Mouse (Mus musculus) liver (tissue): ENCODE results near the gene 2210408I21Rik.
"Not testable (repeated sequence)": the region's sequence is repeated elsewhere in the genome, so short reads cannot be mapped to it uniquely, and the experiment has no call there.

ENCODE experiments used
- DNase-seq: peaks from one replicate; pipeline ENCODE4 v3.0.0-alpha.2; 2020; ENCODE audit warnings: mixed read lengths

The 2210408I21Rik gene

DNA sequence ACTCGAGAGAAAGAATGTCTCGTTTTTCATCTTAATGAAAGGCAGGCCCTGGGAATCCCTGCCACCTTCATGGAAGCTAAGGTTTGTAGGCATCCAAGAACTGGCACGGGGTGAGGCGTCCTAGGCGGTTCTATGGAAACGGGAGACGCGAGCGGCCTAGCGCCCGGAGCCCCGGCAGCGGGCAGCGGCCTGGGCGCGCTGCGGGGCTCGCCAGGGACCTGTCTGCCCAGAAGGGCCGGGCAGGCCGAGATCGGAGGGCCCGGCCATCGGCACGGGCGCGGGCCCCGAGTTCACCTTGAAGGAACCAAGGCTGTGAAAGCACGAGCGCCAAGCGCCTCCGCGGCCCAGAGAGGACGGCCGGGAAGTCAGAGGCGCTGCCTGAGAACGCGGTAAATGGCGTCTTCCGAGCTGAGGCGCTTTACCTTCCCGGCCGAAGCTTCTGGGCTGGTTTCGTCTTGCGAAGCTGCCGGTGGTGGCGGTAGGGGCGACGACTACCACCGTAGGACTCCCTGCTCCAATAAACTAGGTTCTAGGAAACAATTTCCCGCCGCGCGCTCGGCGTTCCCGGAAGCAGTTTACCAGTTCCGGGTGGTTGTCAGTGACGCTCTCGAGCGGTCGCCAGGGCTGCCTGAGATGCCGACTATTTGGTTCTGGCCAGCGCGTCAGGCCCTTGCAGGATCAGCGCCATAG lies at the start of gene 2210408I21Rik, which contains the start of gene Slf1:
Gene 2210408I21Rik (plus strand): TSS at position 610 of the 690 bp plus-strand sequence.
Gene Slf1 (minus strand): TSS at position 543 of the 690 bp plus-strand sequence.
- DNase-seq: peak; percentile 88

DNA sequence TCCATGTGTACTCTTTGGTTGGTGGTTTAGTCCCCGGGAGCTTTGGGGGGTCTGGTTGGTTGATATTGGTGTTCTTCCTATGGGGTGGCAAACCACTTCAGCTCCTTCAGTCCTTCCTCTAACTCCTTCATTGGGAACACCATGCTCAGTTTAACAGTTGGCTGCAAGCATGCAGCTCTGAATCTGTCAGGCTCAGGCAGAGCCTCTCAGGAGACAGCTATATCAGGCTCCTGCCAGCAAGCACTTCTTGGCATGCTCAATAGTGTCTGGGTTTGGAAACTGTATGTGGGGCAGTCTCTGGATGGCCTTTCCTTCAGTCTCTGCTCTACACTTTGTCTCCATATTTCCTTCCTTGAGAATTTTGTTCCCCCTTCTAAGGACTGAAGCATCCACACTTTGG lies 42.5 kb upstream of the 2210408I21Rik start:
- not testable (repeated sequence) for DNase-seq

DNA sequence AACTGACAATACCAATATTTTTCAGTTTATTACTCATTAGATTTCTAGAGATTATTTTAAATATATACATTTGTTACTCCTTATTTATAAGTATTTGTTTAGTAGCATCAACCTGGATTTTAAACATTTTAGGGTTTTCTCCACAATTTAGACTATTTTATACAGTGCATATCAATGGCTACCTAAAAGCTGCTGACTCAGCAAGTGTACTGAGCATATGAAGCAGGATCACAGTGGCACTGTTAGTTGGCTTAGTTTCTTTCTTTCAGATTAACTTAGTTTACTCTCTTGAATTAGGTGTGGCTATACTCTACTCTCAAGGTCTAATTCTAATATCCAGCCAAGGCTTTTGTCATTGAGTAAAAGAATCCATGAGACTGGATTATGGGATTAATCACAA lies 27.6 kb upstream of the 2210408I21Rik start:
- no peak for DNase-seq

DNA sequence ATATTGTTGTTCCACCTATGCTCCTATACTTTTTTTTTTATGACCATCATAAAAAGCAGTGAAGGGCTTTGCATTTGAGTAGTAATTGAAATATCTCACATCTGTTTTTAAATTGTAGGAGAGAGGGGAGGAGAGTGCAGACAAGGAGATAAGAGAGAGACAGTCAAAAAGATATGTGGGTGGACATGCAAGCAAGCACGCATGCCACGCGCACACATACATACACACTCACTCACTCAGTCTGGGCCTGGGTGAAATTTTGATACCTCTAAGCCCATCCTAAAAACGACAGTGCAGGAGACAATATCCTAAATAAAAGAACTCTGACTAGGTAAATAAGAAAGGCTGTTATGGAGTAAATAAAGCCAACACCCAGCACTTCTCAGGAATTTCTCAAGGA lies 16.6 kb upstream of the 2210408I21Rik start:
- DNase-seq: no peak

DNA sequence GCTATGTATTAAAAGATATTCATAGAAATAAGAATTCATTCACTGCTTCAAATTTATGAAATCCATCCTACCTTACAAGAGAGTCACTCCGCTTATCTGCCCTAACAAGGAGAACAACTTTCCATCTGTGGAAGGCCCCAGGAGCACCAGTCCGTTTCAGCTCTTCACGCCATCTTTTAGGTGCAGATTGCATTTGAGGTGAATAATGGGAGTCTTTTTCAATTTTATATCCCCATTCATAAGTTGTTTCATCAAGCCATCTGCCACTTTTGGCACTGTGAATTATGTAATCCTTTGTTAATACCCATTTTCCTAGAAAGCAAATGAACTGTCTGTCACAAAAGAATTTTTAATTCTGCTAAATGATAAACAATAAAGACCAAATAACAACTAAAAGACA lies 10.2 kb upstream of the 2210408I21Rik start:
- no peak for DNase-seq

DNA sequence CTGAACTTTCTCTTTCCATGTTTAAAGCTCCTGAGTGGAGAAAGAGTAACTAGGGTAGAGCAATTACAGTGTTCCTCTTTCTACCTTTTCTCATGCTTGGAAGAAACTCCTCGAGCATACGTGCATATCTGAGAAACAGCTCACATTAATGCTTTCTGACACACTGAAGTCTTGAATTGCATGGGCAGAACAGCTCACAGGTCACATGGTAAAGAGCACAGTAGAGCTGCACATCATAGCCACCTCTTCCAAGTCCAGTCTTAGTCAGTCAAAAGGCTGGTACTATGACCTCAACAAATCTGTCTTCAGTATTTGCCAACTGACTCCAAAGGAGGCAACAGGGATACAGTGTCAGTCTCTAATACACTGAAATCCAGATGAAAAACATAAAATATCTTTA lies 7.1 kb upstream of the 2210408I21Rik start:
- no peak for DNase-seq

DNA sequence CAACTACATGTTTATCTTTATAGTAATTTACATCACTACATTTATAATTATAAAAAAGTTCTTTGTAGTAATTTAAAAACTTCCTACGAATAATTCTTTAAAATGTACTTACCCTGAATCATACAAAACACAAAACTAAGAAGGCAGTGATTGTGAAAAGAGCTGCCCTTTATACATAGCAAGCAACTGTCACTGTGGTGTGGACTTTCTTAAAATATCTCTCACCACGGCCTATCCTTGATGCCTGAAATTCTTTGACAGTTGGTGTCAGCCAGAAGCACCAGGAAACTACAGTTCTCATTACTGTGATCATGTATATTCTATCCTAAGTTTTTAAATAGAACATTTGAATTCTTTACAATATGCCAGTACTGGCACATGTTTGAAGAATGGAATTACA lies 4.2 kb upstream of the 2210408I21Rik start:
- DNase-seq: no peak

DNA sequence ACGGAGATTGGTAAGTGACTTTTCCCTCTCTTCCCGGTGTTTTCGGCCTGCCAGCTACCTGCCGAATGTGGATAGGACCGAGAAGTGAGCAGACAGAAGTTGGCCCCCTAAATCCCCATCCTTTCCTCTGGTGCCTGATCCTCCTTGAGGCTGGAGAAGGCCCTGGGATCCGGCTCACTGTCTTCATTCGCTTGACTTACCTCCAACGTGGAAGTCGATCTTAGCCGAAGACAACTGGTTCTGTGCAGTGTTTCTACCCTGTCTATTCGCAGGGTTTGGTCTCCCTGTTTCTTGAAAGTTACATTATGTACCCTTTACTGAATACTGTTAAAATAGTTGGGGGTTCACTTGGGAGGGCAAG lies 261 bp downstream of the 2210408I21Rik start:
- DNase-seq: no peak

DNA sequence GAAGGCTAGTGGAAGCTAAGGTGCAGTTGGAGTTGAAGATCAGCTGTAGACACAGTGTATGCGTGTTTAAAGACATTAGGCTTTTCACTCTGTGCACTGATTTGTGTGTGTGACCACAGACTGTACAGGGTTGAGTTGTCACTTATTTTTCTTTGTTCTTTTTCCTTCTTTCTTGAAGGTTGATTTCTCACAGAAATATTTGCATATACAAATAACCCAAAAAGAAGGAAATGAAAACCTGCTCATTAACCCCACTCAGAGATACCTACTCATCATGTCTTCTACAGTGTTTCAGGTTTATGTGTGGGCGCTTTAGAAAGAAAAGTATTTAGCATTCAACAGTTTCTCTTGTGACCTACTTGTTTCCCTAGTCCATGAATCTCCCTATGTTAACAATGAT lies 5.5 kb downstream of the 2210408I21Rik start:
- no peak for DNase-seq

DNA sequence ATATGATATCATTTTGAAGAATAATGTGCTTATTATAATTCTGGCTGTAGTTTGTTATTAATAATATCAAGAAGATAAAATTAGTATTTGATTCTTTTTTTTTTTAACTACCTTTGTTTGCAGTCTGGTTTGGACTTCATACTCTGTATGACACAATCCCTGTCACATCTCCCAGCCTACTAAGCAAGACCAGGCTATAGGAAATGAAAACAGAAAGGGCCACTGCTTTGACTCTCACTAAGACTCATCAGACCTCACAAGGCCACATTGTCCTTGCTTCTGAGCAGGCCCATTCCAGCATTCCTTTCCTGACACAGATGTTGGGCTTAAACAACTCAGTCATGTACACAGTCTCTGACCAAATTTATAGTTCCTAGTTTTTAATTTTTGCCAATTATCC lies 42.6 kb downstream of the 2210408I21Rik start:
- no peak for DNase-seq

DNA sequence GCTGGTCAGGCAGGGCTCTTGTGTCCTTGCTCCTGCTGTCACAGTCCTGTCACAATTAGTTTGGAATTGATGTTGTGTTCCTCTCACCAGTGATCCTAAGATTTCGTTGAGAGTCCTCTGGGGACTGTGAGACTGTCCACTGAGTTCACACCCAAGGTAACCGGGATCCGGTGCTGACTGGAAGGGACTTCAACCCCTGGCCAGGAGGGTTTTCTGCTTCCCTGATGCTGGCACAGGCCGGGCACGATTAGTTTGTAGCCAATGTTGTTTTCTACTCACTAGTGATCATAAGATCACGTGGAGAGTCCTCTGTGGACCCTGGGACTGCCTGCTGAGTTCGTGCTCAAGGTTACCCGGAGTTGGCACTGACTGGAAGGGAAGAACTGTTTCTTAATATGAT lies 55.3 kb downstream of the 2210408I21Rik start:
- DNase-seq: no peak

DNA sequence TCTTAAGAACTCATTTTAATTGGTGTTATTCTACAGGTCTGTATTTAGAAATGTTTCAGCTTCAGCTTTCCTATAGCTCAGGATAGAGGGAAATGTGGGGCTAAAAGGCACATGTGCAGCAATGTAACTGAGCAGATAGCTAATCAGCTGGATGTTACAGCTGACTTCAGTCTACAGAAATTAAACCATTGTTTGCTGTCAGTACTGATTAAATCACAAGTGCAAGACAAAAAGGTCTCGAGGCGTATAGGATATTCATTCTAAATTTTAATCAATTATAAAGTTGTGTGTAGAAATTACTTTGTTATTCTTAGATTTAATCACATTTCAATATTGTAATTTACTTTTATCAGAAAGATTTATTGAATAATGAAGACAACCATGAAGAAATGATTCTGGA lies 56.9 kb downstream of the 2210408I21Rik start:
- DNase-seq: no peak

DNA sequence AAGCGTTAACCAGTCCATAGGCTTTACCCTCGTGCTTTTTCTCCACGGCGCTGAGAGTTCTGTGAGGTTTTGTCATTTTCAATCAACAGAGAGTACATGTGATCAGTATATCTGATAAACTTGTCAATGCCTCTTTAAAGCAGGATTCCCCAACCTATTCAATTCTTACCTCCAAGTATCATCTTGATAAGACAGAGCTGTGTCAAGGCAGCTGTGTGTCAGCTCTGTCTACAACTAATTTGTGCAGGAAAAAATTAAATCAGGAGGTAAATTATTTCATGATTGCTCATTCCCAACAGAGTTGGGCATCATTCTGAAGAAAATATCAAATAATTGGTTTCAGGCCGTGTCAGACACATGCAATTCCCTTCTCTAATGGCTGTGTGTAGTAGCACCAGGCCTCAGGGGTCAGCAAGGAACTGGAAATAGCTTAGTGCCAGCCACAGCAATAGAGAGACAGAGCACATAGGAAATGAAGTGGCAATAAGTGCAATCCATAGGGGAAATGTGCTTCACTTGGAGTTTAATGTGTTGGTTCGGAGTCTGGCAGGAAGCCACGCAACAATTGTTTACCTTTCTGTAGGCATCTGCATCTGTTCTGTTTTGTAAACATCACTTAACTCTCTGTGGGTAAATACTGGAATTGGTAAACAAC lies 73.6 kb downstream of the 2210408I21Rik start:
- no peak for DNase-seq

DNA sequence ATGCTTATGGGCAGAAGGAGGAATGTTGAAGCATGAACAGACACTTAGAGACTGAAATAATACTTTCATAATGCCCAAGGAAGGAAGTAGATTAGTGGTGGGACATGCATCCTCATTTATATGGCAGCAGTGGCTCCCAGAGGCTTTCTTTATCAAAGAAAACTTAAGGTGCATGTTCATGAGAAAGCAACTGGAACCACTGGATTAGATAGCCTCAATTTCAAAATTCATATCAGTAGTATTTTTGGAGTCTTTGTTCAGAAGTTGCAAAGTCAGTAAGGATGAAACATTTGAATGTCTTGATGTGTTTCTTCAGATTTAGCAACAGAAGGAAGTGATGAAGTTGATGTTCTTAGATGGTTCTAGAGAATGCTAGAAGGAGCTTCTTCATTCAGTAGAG lies 77.9 kb downstream of the 2210408I21Rik start:
- DNase-seq: no peak

DNA sequence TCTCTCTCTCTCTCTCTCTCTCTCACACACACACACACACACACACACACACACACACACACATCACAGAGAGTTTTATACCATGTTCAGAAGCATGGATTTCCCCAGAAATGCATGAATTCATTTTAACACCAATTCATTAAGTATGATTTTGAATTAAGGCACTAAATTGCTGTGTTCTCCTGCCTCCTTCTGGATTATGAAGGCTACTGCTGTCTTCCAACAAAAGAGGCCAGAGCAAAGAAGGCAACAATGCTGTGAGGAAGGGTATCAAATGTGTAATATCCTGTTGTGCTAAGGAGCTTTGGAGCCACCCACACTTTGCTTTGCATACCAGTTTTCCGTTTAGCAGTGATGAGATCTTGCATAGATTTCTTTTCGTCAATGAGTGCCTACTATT lies 80.1 kb downstream of the 2210408I21Rik start:
- no peak for DNase-seq

DNA sequence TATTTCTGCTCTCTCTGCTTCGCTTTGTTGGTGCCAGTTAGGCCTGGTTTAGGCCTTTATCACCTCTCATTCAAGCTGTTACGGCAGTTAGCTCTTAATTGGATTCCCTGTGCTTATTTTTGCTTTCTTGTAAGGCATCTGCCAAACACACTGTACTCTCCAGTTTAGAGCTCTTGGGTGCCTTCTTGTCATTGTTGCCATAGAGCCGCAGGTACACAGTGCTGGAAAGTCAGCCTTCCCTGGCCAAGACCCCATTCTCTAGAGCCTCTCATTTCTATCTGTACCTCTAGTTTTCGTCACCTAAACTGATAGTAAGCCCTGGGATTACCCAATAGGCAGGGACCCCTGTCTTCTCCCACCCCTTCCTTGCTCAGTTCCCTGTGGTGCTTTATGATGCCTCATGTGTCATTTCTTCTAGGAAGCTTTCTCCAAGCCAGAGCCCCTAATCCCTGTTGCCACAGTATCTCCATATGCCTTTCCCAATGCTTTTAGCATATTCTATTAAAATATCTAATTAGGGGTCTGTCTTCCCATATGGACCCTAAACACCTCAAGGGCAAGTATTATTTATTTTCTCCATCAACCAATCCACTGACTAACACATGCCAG lies 82.4 kb downstream of the 2210408I21Rik start:
- no peak for DNase-seq

DNA sequence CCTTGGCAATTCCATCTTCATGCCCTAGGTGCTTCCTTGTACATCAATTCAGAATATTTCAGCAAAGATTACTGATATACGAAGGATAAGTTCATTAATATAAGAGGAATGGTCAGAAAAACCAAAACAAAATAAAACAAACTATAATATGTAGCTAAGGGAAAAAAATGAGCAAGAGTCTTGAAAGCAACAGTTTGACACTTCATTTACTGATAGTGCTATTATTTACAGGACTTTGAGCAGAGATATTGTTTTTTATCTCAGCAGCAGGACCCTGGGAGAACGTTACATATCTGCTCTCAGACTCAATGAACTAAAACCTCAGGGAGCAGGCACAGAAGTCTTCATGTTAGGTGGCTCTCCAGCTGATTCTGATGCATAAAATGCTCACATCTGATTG lies 85.7 kb downstream of the 2210408I21Rik start:
- no peak for DNase-seq

DNA sequence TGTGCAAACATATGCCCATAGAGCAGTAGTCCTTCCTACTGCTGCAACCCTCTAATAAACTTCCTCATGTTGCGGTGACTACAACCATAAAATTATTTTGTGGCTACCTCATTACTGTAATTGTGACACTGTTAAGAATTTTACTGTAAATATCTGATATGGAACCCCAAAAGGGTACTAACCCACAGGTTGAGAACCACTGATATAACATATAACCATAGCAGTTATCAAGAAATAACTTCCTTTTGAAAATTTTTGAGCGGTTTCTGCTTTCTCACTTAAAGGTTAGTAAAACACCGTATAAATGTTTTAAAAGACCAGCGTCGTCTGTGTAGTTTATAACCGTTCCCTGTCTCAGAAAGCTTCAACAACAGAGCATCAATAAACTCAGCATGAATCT lies 121.2 kb downstream of the 2210408I21Rik start:
- DNase-seq: no peak

DNA sequence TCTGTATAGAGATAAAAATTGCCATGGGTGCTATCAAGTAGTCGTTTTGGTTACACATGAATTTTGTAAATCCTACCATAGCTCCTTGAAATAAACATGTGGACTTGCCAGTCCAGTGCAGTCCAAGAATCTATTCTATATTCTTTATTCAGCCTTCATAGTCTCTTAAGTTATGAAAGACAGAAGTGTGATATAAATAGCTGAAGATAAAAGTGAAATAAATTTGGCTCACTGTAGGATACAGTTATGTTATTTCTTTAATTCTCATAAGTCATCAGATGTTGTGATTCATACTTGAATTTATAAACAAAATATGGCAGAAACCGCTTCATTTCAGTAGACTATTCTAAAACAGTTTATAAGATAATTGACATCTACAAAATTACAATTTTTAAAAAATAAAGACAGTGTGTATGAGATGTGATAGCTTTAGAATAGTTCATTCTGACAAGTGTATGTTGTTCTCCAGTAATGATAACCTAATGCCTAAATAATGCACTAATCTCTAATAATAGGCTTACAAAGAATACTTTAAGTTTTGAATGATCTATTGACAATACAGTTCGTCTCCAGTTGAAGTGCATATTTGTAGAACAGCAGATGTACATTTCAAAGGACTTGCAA lies 127.5 kb downstream of the 2210408I21Rik start:
- no peak for DNase-seq

DNA sequence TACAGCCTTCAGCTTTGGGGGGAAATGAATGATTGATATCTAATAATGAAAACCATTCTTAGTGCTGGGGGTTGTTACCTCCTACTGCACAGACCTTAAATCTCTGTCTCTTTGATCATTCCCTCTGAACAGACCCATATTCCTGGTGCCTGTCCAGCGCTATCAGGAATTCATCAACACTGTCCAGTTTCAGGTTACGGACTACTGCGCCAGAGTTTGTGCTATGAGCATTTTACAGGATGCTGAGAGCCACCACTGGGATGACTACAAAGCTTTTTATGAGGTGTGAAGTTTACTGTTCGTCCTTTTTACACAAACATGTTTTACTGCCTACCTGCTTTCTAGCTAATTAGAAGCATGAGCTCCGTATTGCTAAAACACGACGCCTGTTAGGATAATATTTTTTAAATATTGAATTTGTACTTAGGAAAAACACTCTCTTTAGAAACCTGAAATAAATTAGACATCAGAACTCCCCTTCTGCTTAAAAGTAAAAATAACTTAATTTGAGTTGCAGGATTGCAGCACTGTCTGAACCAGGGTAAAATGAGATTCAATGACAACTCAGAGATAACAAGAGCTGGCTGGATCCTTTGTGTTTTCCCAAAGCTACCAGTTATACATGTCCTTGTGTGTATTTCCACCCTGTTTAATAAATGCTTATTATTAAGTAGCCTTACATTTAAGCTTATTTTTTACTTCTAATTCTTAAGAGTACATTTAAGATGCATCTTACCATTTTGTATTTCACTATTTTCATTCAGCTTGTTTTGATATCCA lies 128.2 kb downstream of the 2210408I21Rik start:
- DNase-seq: no peak

DNA sequence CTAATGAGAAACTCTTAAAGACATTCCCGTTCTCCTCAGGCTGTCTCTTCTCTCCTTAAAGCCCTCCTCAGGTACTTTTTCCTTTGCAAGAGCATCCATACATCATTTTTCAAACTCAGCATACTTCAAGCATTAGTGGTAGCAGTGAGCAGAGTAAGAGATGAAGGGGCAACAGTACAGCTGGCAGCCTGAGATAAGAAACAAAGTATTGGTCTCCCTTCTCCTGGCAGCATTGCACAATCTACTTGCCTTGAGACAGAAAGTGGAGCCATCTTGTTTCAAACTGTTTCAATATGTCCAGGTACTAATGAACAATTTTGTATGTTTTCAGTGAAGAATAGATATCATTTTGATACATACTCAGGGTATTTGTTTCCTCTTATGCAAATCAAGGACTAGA lies 129.1 kb downstream of the 2210408I21Rik start:
- no peak for DNase-seq

DNA sequence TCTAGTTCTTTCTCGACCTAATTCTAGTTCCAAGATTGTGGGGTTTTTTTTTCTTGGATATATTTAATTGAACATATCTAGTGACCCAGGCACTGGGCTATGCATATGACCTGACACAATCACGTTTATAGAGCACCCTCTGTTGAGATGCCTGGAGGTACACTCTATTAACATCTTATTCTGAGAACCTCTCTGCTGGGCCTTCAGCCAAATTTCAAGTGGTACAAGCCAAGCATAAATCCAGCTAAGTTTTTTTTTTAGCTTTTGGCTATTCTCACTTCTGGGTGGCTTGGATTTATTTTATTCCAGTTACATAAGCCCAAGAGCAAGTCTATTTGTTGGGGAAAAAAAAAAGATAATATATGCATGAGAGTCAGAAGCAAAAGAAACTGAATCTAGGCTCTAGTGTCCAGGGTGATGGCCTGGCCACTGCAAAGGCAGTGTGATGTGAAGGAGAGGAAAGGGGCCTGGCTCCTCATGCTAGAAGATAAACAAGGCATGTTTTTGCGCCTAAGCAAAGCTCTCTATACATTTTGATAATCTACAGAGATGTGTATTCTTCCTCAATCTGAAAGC lies 139.9 kb downstream of the 2210408I21Rik start:
- no peak for DNase-seq
